Mouse (Mus musculus): ENCODE results near the gene Cidec. TPM values are rescaled to one million over a fixed set of nuclear protein-coding genes. Genes with fewer than 3 reads are reported as not detected.

Gene Cidec
- polyA plus RNA-seq, 1 experiment from 2014 or later = 3.3 TPM

DNA sequence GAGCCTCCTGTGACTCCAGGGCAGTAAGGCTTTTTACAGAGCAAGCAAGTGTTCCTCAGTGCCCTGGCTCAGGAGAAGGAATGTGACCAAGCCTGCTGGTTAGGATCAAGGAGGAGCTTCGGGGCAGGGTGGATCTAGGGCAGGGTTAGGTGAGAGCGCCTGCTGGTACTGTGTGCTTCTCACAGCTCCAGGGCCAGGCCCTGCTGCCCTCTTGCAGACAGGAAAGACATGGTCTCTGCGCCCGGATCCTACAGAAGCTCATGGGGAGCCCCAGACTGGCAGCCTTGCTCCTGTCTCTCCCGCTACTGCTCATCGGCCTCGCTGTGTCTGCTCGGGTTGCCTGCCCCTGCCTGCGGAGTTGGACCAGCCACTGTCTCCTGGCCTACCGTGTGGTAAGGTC, 23.1 kb upstream of the Cidec start:
- H3K36me3 ChIP-seq (ENCODE audit: control insufficient read depth, insufficient read depth, low read length) = no peaks in the 10 kb centered on the region
- WGBS = 57% methylated on average over 9 of the region's 10 CpGs
- no peaks in the 10 kb centered on the region for H3K4me1 ChIP-seq (ENCODE audit: control insufficient read depth, insufficient read depth, low read length)
- no peaks in the 10 kb centered on the region for H3K9me3 ChIP-seq (ENCODE audit: control insufficient read depth, low read length)
- no peak overlapping the region for H3K4me3 ChIP-seq (ENCODE audit: low read depth, low read length)
- DNase-seq (ENCODE audit: low spot score) (peak; percentile 76), ATAC-seq (ENCODE audit: low read depth) (peak; percentile 89)
- no peak overlapping the region for H3K9ac ChIP-seq (ENCODE audit: low read depth, low read length)
- H3K4me2 ChIP-seq (ENCODE audit: low read depth, low read length) = peak overlapping the region; percentile 39
- no peak overlapping the region for H3K27ac ChIP-seq (replicated peaks; ENCODE audit: low read depth, low read length)
- no peaks in the 10 kb centered on the region for H3K27me3 ChIP-seq (replicated peaks; ENCODE audit: control insufficient read depth, insufficient read depth, low read length)

DNA sequence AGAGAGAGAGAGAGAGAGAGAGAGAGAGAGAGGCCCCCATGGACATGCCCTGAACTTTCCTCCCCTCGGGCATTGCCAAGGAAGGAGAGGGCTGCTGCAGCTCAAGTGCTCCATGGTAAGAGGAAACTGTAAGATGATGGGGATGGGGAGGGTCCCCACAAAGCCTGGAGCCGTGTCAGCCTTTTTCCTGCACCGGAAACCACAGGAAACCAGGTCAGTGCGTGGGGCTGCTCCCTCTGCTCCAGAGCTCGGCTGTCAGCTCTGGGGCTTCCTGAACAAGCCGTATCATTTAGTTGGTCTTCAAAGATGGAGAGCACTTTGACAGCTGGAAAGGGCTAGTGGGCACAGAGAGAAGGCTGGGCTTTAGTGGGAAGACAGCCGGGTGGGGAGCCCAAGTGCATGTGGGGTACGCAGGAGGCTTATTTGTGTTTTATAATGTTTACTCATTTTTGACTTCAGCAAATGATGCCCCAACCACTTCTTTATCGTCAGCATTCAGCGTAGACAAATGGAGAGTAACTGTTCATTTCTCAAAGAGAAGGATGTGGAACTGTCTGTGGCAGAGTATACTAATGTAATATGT, 22.5 kb upstream of the Cidec start, which contains the start of gene Il17re:
Gene Il17re, plus strand, starts transcription at position 533 of the 583 bp plus-strand sequence.
- H3K9ac ChIP-seq (ENCODE audit: low read depth, low read length) = no peak within 1 kb of the TSS
- ATAC-seq (ENCODE audit: low read depth) = no peak
- peak within 1 kb of the TSS; percentile 39 for H3K4me2 ChIP-seq (ENCODE audit: low read depth, low read length)
- no peak for DNase-seq (ENCODE audit: low spot score)
- H3K36me3 ChIP-seq (ENCODE audit: control insufficient read depth, insufficient read depth, low read length) = no peaks in the 10 kb centered on the region
- no peak within 1 kb of the TSS for H3K27ac ChIP-seq (replicated peaks; ENCODE audit: low read depth, low read length)
- no peaks in the 10 kb centered on the region for H3K27me3 ChIP-seq (replicated peaks; ENCODE audit: control insufficient read depth, insufficient read depth, low read length)
- H3K4me3 ChIP-seq (ENCODE audit: low read depth, low read length) = no peak within 1 kb of the TSS
- WGBS = 51% methylated on average over 10 of the region's 10 CpGs
- H3K9me3 ChIP-seq (ENCODE audit: control insufficient read depth, low read length) = no peaks in the 10 kb centered on the region
- no peaks in the 10 kb centered on the region for H3K4me1 ChIP-seq (ENCODE audit: control insufficient read depth, insufficient read depth, low read length)

DNA sequence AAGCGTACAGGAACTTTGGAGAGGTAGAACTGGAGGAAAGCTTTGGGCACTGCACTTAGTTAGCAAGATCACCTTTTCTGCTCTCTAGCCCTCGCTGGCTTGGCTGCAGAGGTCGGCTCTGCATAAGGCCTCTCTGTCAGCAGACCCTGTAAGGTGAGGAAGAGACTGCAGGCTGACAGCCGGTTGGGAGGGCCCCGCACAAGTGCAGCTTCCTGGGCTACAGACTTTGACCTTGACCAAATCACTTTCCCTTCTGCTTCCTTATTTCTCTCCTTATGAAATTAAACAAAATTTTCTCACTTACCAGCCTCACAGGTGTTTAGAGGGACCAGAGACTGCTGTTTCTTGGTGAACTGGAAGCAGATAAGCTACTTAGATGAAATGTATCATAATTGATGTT, 19.4 kb upstream of the Cidec start:
- no peaks in the 10 kb centered on the region for H3K9me3 ChIP-seq (ENCODE audit: control insufficient read depth, low read length)
- H3K9ac ChIP-seq (ENCODE audit: low read depth, low read length) = no peak overlapping the region
- no peaks in the 10 kb centered on the region for H3K27me3 ChIP-seq (replicated peaks; ENCODE audit: control insufficient read depth, insufficient read depth, low read length)
- no peak for ATAC-seq (ENCODE audit: low read depth)
- H3K27ac ChIP-seq (replicated peaks; ENCODE audit: low read depth, low read length) = no peak overlapping the region
- no peak overlapping the region for H3K4me2 ChIP-seq (ENCODE audit: low read depth, low read length)
- no peaks in the 10 kb centered on the region for H3K4me1 ChIP-seq (ENCODE audit: control insufficient read depth, insufficient read depth, low read length)
- 60% methylated on average over 5 of the region's 5 CpGs for WGBS
- H3K4me3 ChIP-seq (ENCODE audit: low read depth, low read length) = no peak overlapping the region
- H3K36me3 ChIP-seq (ENCODE audit: control insufficient read depth, insufficient read depth, low read length) = no peaks in the 10 kb centered on the region
- no peak for DNase-seq (ENCODE audit: low spot score)

DNA sequence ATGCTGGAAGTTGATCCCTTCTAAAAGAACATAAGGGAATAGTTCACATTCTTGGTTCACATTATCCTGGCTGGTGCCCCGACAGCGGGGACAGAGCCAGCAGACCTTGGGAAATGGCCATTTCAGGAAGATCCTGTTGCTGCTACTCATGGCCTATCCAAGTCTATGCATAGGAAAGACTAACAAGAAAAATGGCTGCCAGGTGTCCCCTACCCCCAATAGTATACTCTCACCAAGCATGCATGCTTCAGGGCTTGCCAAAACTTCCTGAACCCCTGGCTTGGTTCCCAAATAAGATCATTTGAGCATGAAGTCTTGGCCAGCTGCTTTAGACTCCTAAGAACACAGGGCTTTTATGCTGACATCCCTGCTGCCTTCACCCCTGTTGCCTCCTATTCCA, 16.3 kb upstream of the Cidec start:
- peak; percentile 74 for ATAC-seq (ENCODE audit: low read depth)

DNA sequence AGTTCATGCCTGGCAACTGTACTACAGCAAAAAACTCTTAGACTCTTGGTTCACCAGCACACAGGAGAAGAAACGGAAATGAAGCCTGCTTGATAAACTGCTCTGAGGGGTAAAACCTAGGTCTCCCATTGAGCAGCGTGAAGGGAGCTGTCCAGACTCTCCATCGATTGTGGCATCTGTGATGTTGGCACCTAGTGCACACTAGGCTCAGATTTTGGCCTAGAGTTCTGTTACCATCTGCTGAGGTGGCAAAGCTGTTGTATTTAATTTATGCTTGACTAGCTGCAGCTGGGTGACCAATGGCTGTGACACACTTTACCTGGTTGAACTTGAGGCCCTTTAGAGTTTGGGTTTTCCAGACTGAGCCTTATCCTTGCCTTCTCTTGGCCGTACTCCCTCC, 12.1 kb upstream of the Cidec start:
- H3K9me3 ChIP-seq (ENCODE audit: control insufficient read depth, low read length) = no peaks in the 10 kb centered on the region
- no peak overlapping the region for H3K9ac ChIP-seq (ENCODE audit: low read depth, low read length)
- H3K27ac ChIP-seq (replicated peaks; ENCODE audit: low read depth, low read length) = no peak overlapping the region
- DNase-seq (ENCODE audit: low spot score) = no peak
- H3K36me3 ChIP-seq (ENCODE audit: control insufficient read depth, insufficient read depth, low read length) = peaks cover 27% of the 10 kb centered on the region
- H3K27me3 ChIP-seq (replicated peaks; ENCODE audit: control insufficient read depth, insufficient read depth, low read length) = no peaks in the 10 kb centered on the region
- H3K4me2 ChIP-seq (ENCODE audit: low read depth, low read length) = no peak overlapping the region
- WGBS = over 99% methylated on average over 4 of the region's 4 CpGs
- H3K4me1 ChIP-seq (ENCODE audit: control insufficient read depth, insufficient read depth, low read length) = peaks cover 8% of the 10 kb centered on the region; the same call in 1 of the 2 replicates
- ATAC-seq (ENCODE audit: low read depth) = no peak
- no peak overlapping the region for H3K4me3 ChIP-seq (ENCODE audit: low read depth, low read length)

More for the DNA sequence above, 16.3 kb upstream of the Cidec start:
- H3K36me3 ChIP-seq (ENCODE audit: control insufficient read depth, insufficient read depth, low read length) = peaks cover 20% of the 10 kb centered on the region
- H3K4me3 ChIP-seq (ENCODE audit: low read depth, low read length) = no peak overlapping the region
- no peak overlapping the region for H3K4me2 ChIP-seq (ENCODE audit: low read depth, low read length)
- H3K9ac ChIP-seq (ENCODE audit: low read depth, low read length) = no peak overlapping the region; the same call in 1 of the 2 replicates
- H3K27ac ChIP-seq (replicated peaks; ENCODE audit: low read depth, low read length) = no peak overlapping the region
- H3K9me3 ChIP-seq (ENCODE audit: control insufficient read depth, low read length) = no peaks in the 10 kb centered on the region
- peak; percentile 86 for DNase-seq (ENCODE audit: low spot score)
- H3K27me3 ChIP-seq (replicated peaks; ENCODE audit: control insufficient read depth, insufficient read depth, low read length) = no peaks in the 10 kb centered on the region
- no peaks in the 10 kb centered on the region for H3K4me1 ChIP-seq (ENCODE audit: control insufficient read depth, insufficient read depth, low read length)
- WGBS = 56% methylated on average over 2 of the region's 2 CpGs

DNA sequence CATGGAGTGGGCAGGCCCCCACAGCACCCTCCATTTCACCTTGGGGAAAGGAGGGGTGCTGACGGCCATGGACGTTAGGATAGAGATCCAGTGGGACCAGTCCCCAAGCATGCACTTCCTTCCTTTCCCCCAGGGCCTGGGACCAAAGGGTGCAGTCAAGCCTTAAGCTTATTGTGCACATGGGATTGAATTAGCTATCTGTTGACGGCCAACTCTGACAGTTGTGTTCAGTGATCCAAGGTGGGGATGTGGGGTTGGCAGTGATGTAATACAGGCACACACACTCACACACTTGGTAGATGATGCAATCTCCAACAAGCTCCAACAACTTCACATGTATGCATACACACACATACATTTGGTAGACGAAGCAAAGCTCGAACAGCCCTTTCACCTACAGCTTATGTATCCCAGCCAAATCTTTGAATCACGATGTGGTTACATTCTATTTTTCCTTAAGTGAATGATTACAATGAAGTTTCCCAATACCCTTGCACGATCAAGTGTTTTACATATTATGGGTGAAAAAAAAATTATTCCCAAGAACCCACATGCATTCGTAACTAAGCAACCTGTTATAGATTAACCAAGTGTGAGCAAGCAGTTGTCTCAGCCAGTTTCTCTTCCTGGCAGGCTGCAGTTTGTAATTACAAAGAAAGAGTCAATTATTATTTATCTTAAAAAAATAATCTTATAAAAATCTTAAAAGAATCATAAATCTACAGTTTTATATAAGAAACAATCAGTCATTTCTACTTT, 8.8 kb upstream of the Cidec start:
- Histone ChIP-seq H3K4me3 (ENCODE audit: low read depth, low read length) (no peak overlapping the region), H3K4me2 (ENCODE audit: low read depth, low read length) (no peak overlapping the region), H3K27me3 (replicated peaks; ENCODE audit: control insufficient read depth, insufficient read depth, low read length) (no peaks in the 10 kb centered on the region), H3K9ac (ENCODE audit: low read depth, low read length) (no peak overlapping the region), H3K36me3 (ENCODE audit: control insufficient read depth, insufficient read depth, low read length) (peaks cover 27% of the 10 kb centered on the region), H3K4me1 (ENCODE audit: control insufficient read depth, insufficient read depth, low read length) (peaks cover 8% of the 10 kb centered on the region; the same call in 1 of the 2 replicates), H3K9me3 (ENCODE audit: control insufficient read depth, low read length) (no peaks in the 10 kb centered on the region), H3K27ac (replicated peaks; ENCODE audit: low read depth, low read length) (no peak overlapping the region)
- 84% methylated on average over 6 of the region's 8 CpGs for WGBS
- DNase-seq (ENCODE audit: low spot score) = no peak
- no peak for ATAC-seq (ENCODE audit: low read depth)

DNA sequence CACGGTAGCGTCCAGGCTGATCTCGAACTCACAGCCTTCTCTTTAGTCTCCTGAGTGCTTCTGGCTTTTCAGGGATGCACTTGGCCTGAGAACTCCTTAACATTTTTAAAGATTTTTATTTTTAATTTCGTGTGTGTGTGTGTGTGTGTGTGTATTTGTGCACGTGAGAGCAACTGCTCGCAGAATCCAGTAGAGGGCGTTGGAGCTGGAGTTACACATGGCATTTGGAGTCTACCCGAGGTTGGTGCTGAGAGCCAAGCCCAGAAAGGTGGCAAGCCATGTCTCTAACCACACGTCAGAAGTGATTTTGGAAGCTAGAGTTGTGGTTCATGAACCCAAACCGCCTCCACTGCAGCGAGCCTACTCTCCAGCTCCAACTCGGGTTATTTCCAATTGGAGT, 7.5 kb upstream of the Cidec start:
- Histone ChIP-seq H3K4me1 (ENCODE audit: control insufficient read depth, insufficient read depth, low read length) (peaks cover 8% of the 10 kb centered on the region; the same call in 1 of the 2 replicates), H3K4me2 (ENCODE audit: low read depth, low read length) (peak overlapping the region; percentile 85), H3K9ac (ENCODE audit: low read depth, low read length) (peak overlapping the region; percentile 97), H3K4me3 (ENCODE audit: low read depth, low read length) (peak overlapping the region; percentile 97), H3K27me3 (replicated peaks; ENCODE audit: control insufficient read depth, insufficient read depth, low read length) (no peaks in the 10 kb centered on the region), H3K9me3 (ENCODE audit: control insufficient read depth, low read length) (no peaks in the 10 kb centered on the region), H3K36me3 (ENCODE audit: control insufficient read depth, insufficient read depth, low read length) (peaks cover 20% of the 10 kb centered on the region), H3K27ac (replicated peaks; ENCODE audit: low read depth, low read length) (no peak overlapping the region; the same call in 1 of the 2 replicates)
- WGBS = 46% methylated on average over 12 of the region's 12 CpGs
- DNase-seq (ENCODE audit: low spot score) (no peak), ATAC-seq (ENCODE audit: low read depth) (no peak)

DNA sequence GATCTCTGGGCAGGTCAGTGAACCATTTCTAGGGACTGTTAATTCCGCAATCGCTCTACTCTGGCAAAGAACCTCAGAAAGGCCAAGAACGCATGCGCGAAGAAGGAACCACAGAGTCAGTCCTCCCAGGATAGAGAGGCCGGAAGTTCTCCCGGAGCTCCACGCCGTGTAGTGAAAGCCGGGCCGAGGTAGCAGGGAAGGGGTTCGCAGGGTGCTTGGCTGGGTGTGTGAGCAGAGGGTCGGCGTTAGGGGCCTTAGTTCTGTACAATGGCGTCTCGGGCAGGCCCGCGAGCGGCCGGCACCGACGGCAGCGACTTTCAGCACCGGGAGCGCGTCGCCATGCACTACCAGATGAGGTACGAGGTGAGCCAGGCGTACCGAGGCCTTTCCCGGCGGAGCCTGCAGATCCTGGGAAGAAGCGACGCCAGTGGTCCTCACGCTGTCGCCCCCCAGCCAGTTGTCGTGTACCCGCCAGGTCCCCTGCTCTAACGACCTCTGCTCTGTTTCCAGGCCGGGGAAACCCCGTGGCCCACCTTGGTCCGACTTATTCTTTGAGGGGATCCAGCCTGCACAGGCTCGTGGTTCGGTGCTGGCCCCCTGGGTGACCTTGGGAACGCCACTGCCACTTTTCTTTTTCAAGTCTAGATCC, 7.0 kb upstream of the Cidec start, which contains the start of gene Jagn1:
Gene Jagn1, plus strand, starts transcription at position 128 of the 649 bp plus-strand sequence.
- WGBS = under 1% methylated on average over 35 of the region's 45 CpGs
- Histone ChIP-seq H3K36me3 (ENCODE audit: control insufficient read depth, insufficient read depth, low read length) (peaks cover 14% of the 10 kb centered on the region), H3K9ac (ENCODE audit: low read depth, low read length) (peak within 1 kb of the TSS; percentile 97), H3K9me3 (ENCODE audit: control insufficient read depth, low read length) (no peaks in the 10 kb centered on the region), H3K27ac (replicated peaks; ENCODE audit: low read depth, low read length) (peak within 1 kb of the TSS; percentile 65), H3K4me1 (ENCODE audit: control insufficient read depth, insufficient read depth, low read length) (peaks cover 8% of the 10 kb centered on the region; the same call in 1 of the 2 replicates), H3K27me3 (replicated peaks; ENCODE audit: control insufficient read depth, insufficient read depth, low read length) (no peaks in the 10 kb centered on the region), H3K4me2 (ENCODE audit: low read depth, low read length) (peak within 1 kb of the TSS; percentile 85), H3K4me3 (ENCODE audit: low read depth, low read length) (peak within 1 kb of the TSS; percentile 97)
- DNase-seq (ENCODE audit: low spot score) (peak; percentile 95), ATAC-seq (ENCODE audit: low read depth) (peak; percentile 96)

Data from embryonic facial prominence, embryonic 14.5 days (tissue).